Comparison of ENCODE assay signal across 9 mouse cellular contexts in the genomic region with DNA sequence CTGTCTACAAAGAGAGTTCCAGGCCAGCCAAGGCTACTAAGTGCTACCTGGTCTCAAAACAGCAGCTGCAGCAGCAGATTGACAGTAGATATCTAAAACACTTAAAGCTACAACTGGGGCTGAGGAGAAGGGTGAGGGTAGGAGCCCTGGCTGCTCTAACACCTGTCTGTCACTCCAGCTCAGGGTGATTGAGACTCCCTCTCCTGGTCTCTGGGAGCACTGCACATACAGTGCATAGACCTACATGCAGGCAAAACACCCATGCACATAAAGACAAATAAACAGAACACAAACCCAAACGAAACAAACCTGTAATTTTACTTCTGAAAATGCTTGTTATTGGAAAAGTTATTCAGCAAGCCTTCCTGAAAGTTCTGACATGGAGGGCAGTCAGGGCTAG.
DNase-seq lines count a peak whose midpoint lies in the region; ATAC-seq and TF ChIP-seq lines count a peak whose summit lies in the region.
"Had no signal": no experiment of that assay in that cellular context is flagged by ENCODE, and none has a peak within 500 bp of the region (broad histone marks: within the 10 kb centered on the region; RNA-seq: fewer than 3 reads in every experiment).

No protein-coding gene starts in this region.

- H3K27ac ChIP-seq in hindbrain, embryonic 11.5 days (ENCODE audit: low read depth, low read length) = no peak overlapping the region
- H3K27ac ChIP-seq in hindbrain, embryonic 12.5 days = no peak overlapping the region
- H3K27ac ChIP-seq in bone marrow macrophage, adult 2 months (ENCODE audit: insufficient read depth, low read depth, low read length) = no peak overlapping the region
- no peak overlapping the region for H3K27ac ChIP-seq in limb, embryonic 14.5 days (replicated peaks; ENCODE audit: low read depth, low read length)
- H3K27ac ChIP-seq: liver, embryonic 15.5 days had no signal

- no peaks in the 10 kb centered on the region for H3K27me3 ChIP-seq in hindbrain, embryonic 11.5 days (ENCODE audit: control insufficient read depth, insufficient read depth, low read length)
- H3K27me3 ChIP-seq in hindbrain, embryonic 12.5 days = no peaks in the 10 kb centered on the region
- no peaks in the 10 kb centered on the region for H3K27me3 ChIP-seq in E14TG2a.4 (ENCODE audit: insufficient read depth, low read length)
- no peaks in the 10 kb centered on the region for H3K27me3 ChIP-seq in limb, embryonic 14.5 days (ENCODE audit: control insufficient read depth, insufficient read depth, low read length)
- no peaks in the 10 kb centered on the region for H3K27me3 ChIP-seq in splenic B cell, adult 2 months (ENCODE audit: control insufficient read depth, insufficient read depth, low read length, poor library complexity, severe bottlenecking)
- H3K27me3 ChIP-seq: liver, embryonic 15.5 days had no signal

- no peak overlapping the region for H3K4me2 ChIP-seq in hindbrain, embryonic 11.5 days (replicated peaks; ENCODE audit: low read depth, low read length)
- no peak overlapping the region for H3K4me2 ChIP-seq in hindbrain, embryonic 12.5 days (replicated peaks)
- H3K4me2 ChIP-seq in limb, embryonic 14.5 days (replicated peaks; ENCODE audit: low read depth, low read length, severe bottlenecking) = no peak overlapping the region
- H3K4me2 ChIP-seq: liver, embryonic 15.5 days had no signal

- ATAC-seq in hindbrain, embryonic 11.5 days (ENCODE audit: low FRiP score) = no peak
- ATAC-seq in hindbrain, embryonic 12.5 days (ENCODE audit: low FRiP score) = no peak
- no peak for ATAC-seq in limb, embryonic 14.5 days (ENCODE audit: low FRiP score, low read depth)

- no peak overlapping the region for H3K4me3 ChIP-seq in hindbrain, embryonic 11.5 days (ENCODE audit: low read depth, low read length)
- no peak overlapping the region for H3K4me3 ChIP-seq in hindbrain, embryonic 12.5 days
- H3K4me3 ChIP-seq in E14TG2a.4 (replicated peaks; ENCODE audit: low read length) = no peak overlapping the region
- no peak overlapping the region for H3K4me3 ChIP-seq in bone marrow macrophage, adult 2 months (ENCODE audit: insufficient read depth, low read length)
- H3K4me3 ChIP-seq in limb, embryonic 14.5 days (replicated peaks; ENCODE audit: low read length) = no peak overlapping the region
- H3K4me3 ChIP-seq: liver, embryonic 15.5 days had no signal

- H3K9ac ChIP-seq in hindbrain, embryonic 11.5 days (ENCODE audit: low read depth, low read length) = no peak overlapping the region
- H3K9ac ChIP-seq in hindbrain, embryonic 12.5 days = no peak overlapping the region
- H3K9ac ChIP-seq in limb, embryonic 14.5 days (ENCODE audit: low read depth, low read length, severe bottlenecking) = no peak overlapping the region
- H3K9ac ChIP-seq: liver, embryonic 15.5 days had no signal

- no peaks in the 10 kb centered on the region for H3K4me1 ChIP-seq in hindbrain, embryonic 11.5 days (replicated peaks; ENCODE audit: control insufficient read depth, insufficient read depth, low read length)
- no peaks in the 10 kb centered on the region for H3K4me1 ChIP-seq in hindbrain, embryonic 12.5 days
- H3K4me1 ChIP-seq in E14TG2a.4 (replicated peaks; ENCODE audit: low read depth, low read length) = no peaks in the 10 kb centered on the region
- H3K4me1 ChIP-seq in bone marrow macrophage, adult 2 months (ENCODE audit: control insufficient read depth, insufficient read depth, low read length) = no peaks in the 10 kb centered on the region
- no peaks in the 10 kb centered on the region for H3K4me1 ChIP-seq in limb, embryonic 14.5 days (ENCODE audit: control insufficient read depth, insufficient read depth, low read length)
- H3K4me1 ChIP-seq: liver, embryonic 15.5 days had no signal

- H3K36me3 ChIP-seq in hindbrain, embryonic 11.5 days (ENCODE audit: control insufficient read depth, insufficient read depth, low read length) = peaks cover 6% of the 10 kb centered on the region; the same call in 1 of the 2 replicates
- H3K36me3 ChIP-seq in hindbrain, embryonic 12.5 days = peaks cover 86% of the 10 kb centered on the region
- peaks cover 99% of the 10 kb centered on the region for H3K36me3 ChIP-seq in E14TG2a.4 (ENCODE audit: insufficient read depth, low read length)
- peaks cover 81% of the 10 kb centered on the region for H3K36me3 ChIP-seq in limb, embryonic 14.5 days (ENCODE audit: control insufficient read depth, insufficient read depth, low read length)
- peaks cover 19% of the 10 kb centered on the region; the same call in 1 of the 2 replicates for H3K36me3 ChIP-seq in splenic B cell, adult 2 months (ENCODE audit: control insufficient read depth, insufficient read depth, low read length, poor library complexity, severe bottlenecking)

- WGBS in hindbrain, embryonic 11.5 days = 83% methylated on average over 1 of the region's 1 CpGs
- WGBS in hindbrain, embryonic 12.5 days = 69% methylated on average over 1 of the region's 1 CpGs
- WGBS in limb, embryonic 14.5 days = 61% methylated on average over 1 of the region's 1 CpGs

- no peak for TF ChIP-seq POLR2A in bone marrow macrophage, adult 2 months (IDR thresholded peaks at IDR 0.05; ENCODE audit: borderline replicate concordance, low read depth, low read length)
- no peak for TF ChIP-seq POLR2A in limb, embryonic 14.5 days (IDR thresholded peaks at IDR 0.05; ENCODE audit: borderline replicate concordance, extremely low read depth, insufficient read depth, insufficient read length)

- peak; percentile 79 for TF ChIP-seq CTCF in E14TG2a.4 (conservative IDR thresholded peaks at IDR 0.05; ENCODE audit: low read length)
- TF ChIP-seq CTCF in bone marrow macrophage, adult 2 months (IDR thresholded peaks at IDR 0.05; ENCODE audit: low read depth, low read length) = 0 out of 2 replicates have a peak, but pooled peaks have one; percentile 9

- H3K9me3 ChIP-seq in hindbrain, embryonic 11.5 days (ENCODE audit: control insufficient read depth, low read length) = no peaks in the 10 kb centered on the region
- H3K9me3 ChIP-seq in hindbrain, embryonic 12.5 days (replicated peaks) = no peaks in the 10 kb centered on the region
- H3K9me3 ChIP-seq in E14TG2a.4 (ENCODE audit: low read length) = no peaks in the 10 kb centered on the region
- H3K9me3 ChIP-seq in limb, embryonic 14.5 days (ENCODE audit: control insufficient read depth, low read length) = no peaks in the 10 kb centered on the region
- H3K9me3 ChIP-seq: liver, embryonic 15.5 days had no signal

- peak; percentile 24 for DNase-seq in hindbrain, embryonic 11.5 days (ENCODE audit: low spot score)
- DNase-seq in limb, embryonic 14.5 days (ENCODE audit: low spot score) = peak; percentile 16
- peak; percentile 67 for DNase-seq in splenic B cell, adult 2 months (ENCODE audit: low read depth, low spot score)
- no peak for DNase-seq in adrenal gland, postnatal 25 days
- no peak for DNase-seq in testis, postnatal 14 days (ENCODE audit: low spot score)

Comparison
In these comparisons a context has a peak if more than half of its experiments do, and no peak if none do; other contexts are left out.
1. DNase-seq: peak in hindbrain, embryonic 11.5 days (single experiment), limb, embryonic 14.5 days (single experiment) and splenic B cell, adult 2 months (single experiment); none in adrenal gland, postnatal 25 days (single experiment) and testis, postnatal 14 days (single experiment).